Mouse (Mus musculus) cerebellum, adult 2 months (tissue): Measurements from ENCODE around the gene Hs6st1.

Experiments used
- CTCF ChIP-seq: fragments of 200-500 bp; IDR thresholded peaks from 2 replicates; pipeline ENCODE4 v1.5.1; 2011; ENCODE audit warnings: low read depth, mild to moderate bottlenecking, control low read depth, low read length, moderate library complexity, borderline replicate concordance; ENCODE audit not compliant: insufficient read depth
- POLR2A ChIP-seq: fragments of 200-500 bp; IDR thresholded peaks from 2 replicates; pipeline ENCODE4 v1.6.1; 2011; ENCODE audit warnings: low read length, control low read depth, borderline replicate concordance; ENCODE audit not compliant: insufficient read depth

DNA sequence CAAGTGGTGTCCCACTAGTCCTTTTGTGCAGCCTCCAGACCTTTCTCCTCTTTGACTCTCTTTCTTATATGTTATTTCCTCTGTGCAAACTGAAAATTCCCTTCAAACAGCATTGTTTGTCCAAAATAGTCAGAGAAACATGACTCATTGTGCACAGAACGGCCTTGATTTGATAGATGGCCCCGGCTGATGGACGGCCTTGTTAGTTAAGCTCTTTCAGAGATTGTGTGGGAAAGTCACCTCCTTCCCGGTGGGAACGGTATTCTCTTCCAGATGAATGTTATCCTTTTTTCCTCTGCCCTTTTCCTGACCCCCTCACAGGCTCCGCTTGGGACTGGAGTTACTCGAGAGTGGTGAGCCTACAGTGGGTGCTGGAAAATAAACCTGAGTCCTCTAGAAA is 56.9 kb downstream of the Hs6st1 start:
- TF ChIP-seq CTCF (no peak), POLR2A (no peak)
